Mouse (Mus musculus) forebrain, embryonic 11.5 days (tissue): ENCODE measurements at regions not wholly inside any gene's neighbourhood (a gene's known extent, or its start where the extent isn't known, plus 50 kb on each side); places are given as distances from the start of the nearest gene placed in this dataset.

Source experiments
- ATAC-seq: fragments of 200-750 bp; cut with Nextera tagmentation; replicated peaks from 2 replicates; pipeline ENCODE4 v1.8.0; 2017; ENCODE audit warnings: moderate TSS enrichment; ENCODE audit not compliant: low FRiP score
- DNase-seq: peaks from one replicate; pipeline ENCODE4 v3.0.0-alpha.2; 2017; ENCODE audit warnings: low spot score
- H3K27ac ChIP-seq: fragments of 300-500 bp; sonication (generic); 2 replicates; pipeline ENCODE4 v1.5.1; 2014; ENCODE audit warnings: low read depth, low read length
- H3K27me3 ChIP-seq: fragments of 300-500 bp; sonication (generic); 2 replicates; pipeline ENCODE4 v1.6.1; 2014; ENCODE audit warnings: mild to moderate bottlenecking, low read length, mixed read lengths; ENCODE audit not compliant: control insufficient read depth, insufficient read depth
- H3K36me3 ChIP-seq: fragments of 300-500 bp; sonication (generic); 2 replicates; pipeline ENCODE4 v1.6.1; 2014; ENCODE audit warnings: mild to moderate bottlenecking, low read length, moderate library complexity, mixed read lengths; ENCODE audit not compliant: control insufficient read depth, insufficient read depth
- H3K4me1 ChIP-seq: fragments of 300-500 bp; sonication (generic); replicated peaks from 2 replicates; pipeline ENCODE4 v1.6.1; 2014; ENCODE audit warnings: low read length, mixed read lengths; ENCODE audit not compliant: control insufficient read depth, insufficient read depth
- H3K4me2 ChIP-seq: fragments of 300-500 bp; sonication (generic); 2 replicates; pipeline ENCODE4 v1.6.1; 2014; ENCODE audit warnings: low read depth, mild to moderate bottlenecking, low read length, moderate library complexity, mixed read lengths; ENCODE audit not compliant: severe bottlenecking
- H3K4me3 ChIP-seq: fragments of 300-500 bp; sonication (generic); 2 replicates; pipeline ENCODE4 v1.5.1; 2014; ENCODE audit warnings: low read depth, low read length
- H3K9ac ChIP-seq: fragments of 300-500 bp; sonication (generic); 2 replicates; pipeline ENCODE4 v1.6.1; 2014; ENCODE audit warnings: low read length
- H3K9me3 ChIP-seq: fragments of 300-500 bp; sonication (generic); 2 replicates; pipeline ENCODE4 v1.6.1; 2016; ENCODE audit warnings: low read length, mixed read lengths; ENCODE audit not compliant: control insufficient read depth
- WGBS: fragments of 180-500 bp; shearing (Covaris S2); extraction: QIAGEN DNeasy Blood & Tissue Kit; methylation state at CpG from one replicate; pipeline ENCODE4 v1.1.7; 2014; 5-methylcytosine and 5-hydroxymethylcytosine counted together

GRCm38 (mm10) chr4:92396421-92397232, 205.1 kb upstream of the Gm12666 start:
- Histone ChIP-seq H3K4me3 (no peak overlapping the region), H3K9ac (no peak overlapping the region), H3K4me2 (no peak overlapping the region), H3K9me3 (no peaks in the 10 kb centered on the region), H3K36me3 (no peaks in the 10 kb centered on the region), H3K4me1 (no peaks in the 10 kb centered on the region), H3K27ac (no peak overlapping the region), H3K27me3 (no peaks in the 10 kb centered on the region)
- ATAC-seq (peak; percentile 52), DNase-seq (no peak)
- 49% methylated on average over 5 of the region's 5 CpGs for WGBS
